Mouse (Mus musculus) brain, embryonic 14.5 days (tissue): ENCODE results near the gene Mdfi. TPM values are rescaled to one million over a fixed set of nuclear protein-coding genes. Genes with fewer than 3 reads are reported as not detected.

Source experiments
- DNase-seq: peaks from one replicate; pipeline ENCODE4 v3.0.0-alpha.2; 2011; ENCODE audit warnings: low read depth
- CTCF ChIP-seq: fragments of 200-500 bp; IDR thresholded peaks from 2 replicates; pipeline ENCODE4 v1.5.1; 2012; ENCODE audit warnings: inconsistent platforms, mild to moderate bottlenecking, moderate library complexity, borderline replicate concordance; ENCODE audit not compliant: insufficient read depth, insufficient read length; ENCODE audit errors: extremely low read depth
- POLR2A ChIP-seq: fragments of 200-500 bp; IDR thresholded peaks from 2 replicates; pipeline ENCODE4 v1.6.1; 2012; ENCODE audit warnings: mild to moderate bottlenecking, inconsistent platforms, borderline replicate concordance; ENCODE audit not compliant: poor library complexity, insufficient read depth, insufficient read length, severe bottlenecking; ENCODE audit errors: extremely low read depth
- polyA plus RNA-seq: library from polyadenylated mRNA; depleted of rRNA; stranded (reverse); fragments of >200 nt; gene quantifications from 2 replicates; pipeline ENCODE4 v1.2.3, GENCODE M21; 2012; rRNA removed

Mdfi gene
- polyA plus RNA-seq, 1 experiment = 35.8 TPM

- DNase-seq = no peak
- TF ChIP-seq POLR2A (no peak), CTCF (peak; percentile 24; the same call in 1 of the 2 replicates)
Measured at GRCm38 (mm10) chr17:47768707-47769276, 65.7 kb downstream of the Mdfi start.

DNA sequence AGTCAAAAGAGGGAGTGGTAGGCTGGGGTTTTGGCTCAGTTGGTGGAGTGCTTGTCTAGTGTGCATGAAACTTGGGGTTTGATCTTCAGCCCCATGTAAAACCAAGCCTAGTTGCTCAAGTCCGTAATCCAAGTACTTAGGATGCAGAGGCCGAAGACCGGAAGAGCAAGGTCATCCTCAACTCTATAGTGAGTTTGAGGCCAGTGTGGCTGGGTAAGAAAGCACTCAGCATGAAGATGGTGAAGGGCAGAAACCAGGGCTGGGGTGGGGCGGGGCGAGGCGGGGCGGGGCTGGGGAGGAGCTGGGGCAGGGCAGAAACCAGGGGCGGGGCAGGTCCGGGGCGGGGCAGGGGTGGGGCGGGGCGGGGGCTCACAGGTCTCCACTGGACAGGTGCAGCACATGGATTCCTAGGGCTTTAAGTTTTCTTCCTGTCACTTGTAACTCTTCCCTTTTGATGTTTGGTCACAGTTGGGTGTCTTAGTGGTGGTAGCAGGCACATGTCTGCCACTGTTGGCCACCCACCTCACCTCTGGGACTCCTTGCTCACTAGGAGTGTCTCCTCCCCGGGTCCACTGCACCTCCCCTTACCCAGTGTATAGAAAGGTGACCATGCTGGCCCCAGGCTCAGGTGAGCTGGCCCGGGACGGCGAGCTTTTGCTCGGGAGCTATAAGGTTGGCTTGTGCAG, 66.9 kb downstream of the Mdfi start:
- DNase-seq = no peak

GRCm38 (mm10) chr17:47767081-47767455, 67.4 kb downstream of the Mdfi start:
- no peak for DNase-seq
- TF ChIP-seq POLR2A (no peak), CTCF (no peak)

More for the DNA sequence above, 66.9 kb downstream of the Mdfi start:
- TF ChIP-seq POLR2A (no peak), CTCF (no peak)

DNA sequence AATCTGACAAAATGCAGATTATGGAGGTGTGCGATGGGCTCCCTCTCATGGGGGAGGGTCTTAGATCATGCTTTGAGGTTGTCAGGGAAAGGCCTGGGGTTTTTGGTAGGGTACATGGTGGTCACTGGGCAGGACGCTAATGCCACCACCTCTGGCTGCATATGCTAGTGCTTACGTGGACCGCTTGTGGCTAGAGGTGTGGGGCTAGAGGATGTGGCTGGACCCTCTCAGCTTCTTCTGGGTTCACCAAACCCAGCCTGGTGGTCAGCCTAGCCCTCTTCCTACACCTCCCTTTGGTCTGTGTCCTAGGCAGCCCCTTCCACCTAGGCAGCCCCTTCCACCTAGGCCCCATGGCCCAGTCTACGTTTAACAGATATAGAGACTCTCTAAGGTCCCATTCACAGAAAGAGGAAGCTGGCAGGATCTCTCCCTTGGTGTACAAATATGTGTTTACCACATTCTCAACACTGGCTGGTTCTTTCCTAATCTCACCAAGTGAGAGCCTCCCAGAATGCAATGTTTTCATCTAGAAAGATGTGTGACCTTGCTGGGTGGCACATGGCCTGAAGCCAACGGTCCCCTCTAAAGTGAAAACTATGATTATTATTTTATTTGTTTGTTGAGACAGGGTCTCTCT, 68.0 kb downstream of the Mdfi start:
- TF ChIP-seq POLR2A (no peak), CTCF (no peak)
- DNase-seq = no peak

DNA sequence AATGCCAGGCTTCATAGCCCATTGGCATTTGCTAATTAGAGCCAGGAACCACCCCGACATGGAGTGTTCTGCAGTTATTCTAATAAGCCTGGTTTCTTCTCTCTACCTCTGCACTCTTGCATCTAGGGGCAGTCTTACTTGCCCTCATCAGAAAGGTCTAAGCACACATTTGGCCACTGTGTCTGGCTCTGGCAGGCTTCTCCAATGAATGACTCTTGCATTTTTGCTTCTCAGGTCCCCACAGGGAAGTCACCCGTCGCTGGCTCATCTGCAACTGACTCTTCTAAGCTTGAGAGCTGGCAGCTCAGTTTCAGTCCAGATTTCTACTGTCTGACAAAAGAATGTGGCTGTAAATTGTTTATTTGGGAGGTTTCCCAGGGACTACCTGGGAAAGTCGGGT, 68.5 kb downstream of the Mdfi start:
- TF ChIP-seq CTCF = no peak
- TF ChIP-seq POLR2A = no peak
- no peak for DNase-seq

Other genes with a start within 250 kb of the Mdfi start
- gene Bysl, start 223.2 kb downstream of the Mdfi start, polyA plus RNA-seq = 27.1 and 31.1 TPM in 2 replicates
- gene Med20, start 223.1 kb downstream of the Mdfi start, polyA plus RNA-seq = 43.1 and 59.0 TPM in 2 replicates
- gene Gm20517, start 223.1 kb downstream of the Mdfi start, polyA plus RNA-seq = 1.7 and 2.6 TPM in 2 replicates
- gene Usp49, start 204.0 kb downstream of the Mdfi start, polyA plus RNA-seq = 32.8 and 36.9 TPM in 2 replicates
- gene Tomm6, start 146.3 kb downstream of the Mdfi start, polyA plus RNA-seq = 97.2 and 102 TPM in 2 replicates
- gene Frs3, start 145.7 kb downstream of the Mdfi start, polyA plus RNA-seq = 54.2 and 55.4 TPM in 2 replicates
- gene Gm21981, start 140.2 kb downstream of the Mdfi start, polyA plus RNA-seq = 4.9 and 5.1 TPM in 2 replicates
- gene Prickle4, start 140.0 kb downstream of the Mdfi start, polyA plus RNA-seq = 0.52 and 1.0 TPM in 2 replicates
- gene Pgc, start 107.8 kb downstream of the Mdfi start, polyA plus RNA-seq = not detected in 2 replicates
- gene Tfeb, start 97.7 kb downstream of the Mdfi start, polyA plus RNA-seq = 2.0 and 3.2 TPM in 2 replicates
- gene Foxp4, start 90.0 kb upstream of the Mdfi start, polyA plus RNA-seq = 93.8 and 94.9 TPM in 2 replicates
- not detected in 2 replicates for gene 1700122O11Rik, start 203.6 kb upstream of the Mdfi start, polyA plus RNA-seq